Mouse (Mus musculus) liver, adult 2 months (tissue): ENCODE data around the gene Pgs1.

ENCODE experiments used
- CTCF ChIP-seq: fragments of 200-500 bp; IDR thresholded peaks from 2 replicates; pipeline ENCODE4 v1.5.1; 2011; ENCODE audit warnings: low read depth, low read length, control low read depth
- POLR2A ChIP-seq: fragments of 200-500 bp; IDR thresholded peaks from 2 replicates; pipeline ENCODE4 v1.6.1; 2011; ENCODE audit warnings: low read length, control low read depth; ENCODE audit not compliant: insufficient read depth; ENCODE audit errors: extremely low read depth

DNA sequence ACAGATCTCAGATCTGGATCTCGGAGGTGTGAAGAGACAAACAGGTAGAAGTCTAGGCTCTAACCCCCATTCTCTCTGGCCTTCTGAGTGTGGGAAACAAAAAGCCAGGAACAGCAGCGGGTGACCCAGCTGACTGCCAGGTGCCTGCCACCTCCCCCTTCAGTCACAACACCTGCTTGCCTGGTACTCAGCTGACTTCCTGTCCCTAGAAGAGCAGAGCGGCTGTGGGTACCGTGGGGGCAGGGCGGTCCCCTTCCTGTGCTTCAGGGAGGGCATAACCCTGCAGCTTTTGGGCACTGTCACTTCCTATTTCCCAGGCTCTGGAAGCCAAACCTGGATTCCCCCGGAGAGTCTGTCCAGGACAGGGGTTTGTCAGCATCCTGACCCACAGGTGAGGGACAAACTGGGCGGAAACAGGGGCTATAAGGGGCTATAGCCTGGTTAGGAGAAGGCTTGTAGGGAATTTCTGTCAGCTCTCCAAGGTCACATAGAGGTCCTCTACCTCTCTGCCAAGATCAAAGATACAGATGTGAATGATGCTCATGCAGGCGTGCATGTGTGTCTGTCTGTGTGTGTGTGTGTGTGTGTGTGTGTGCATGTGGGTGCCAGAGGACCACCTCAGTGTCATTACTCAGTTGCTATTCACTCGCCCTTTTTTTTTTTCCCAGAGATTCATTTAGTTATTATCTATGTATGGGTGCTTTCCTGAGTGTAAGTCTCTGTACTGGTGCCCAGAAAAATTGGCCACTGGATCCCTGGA, 33.7 kb upstream of the Pgs1 start:
- TF ChIP-seq CTCF, result no peak
- no peak for TF ChIP-seq POLR2A
